In genomic region chr1:78189501-78190345, GRCm38 (mm10) we compare ENCODE assay signal across 8 mouse cellular contexts. TPM values are rescaled to one million over a fixed set of nuclear protein-coding genes. Genes with fewer than 3 reads are reported as not detected.
DNase-seq lines count a peak whose midpoint lies in the region; ATAC-seq and TF ChIP-seq lines count a peak whose summit lies in the region.

No protein-coding gene starts in this region.

- no peak for DNase-seq in kidney, postnatal 25 days
- DNase-seq in brain, embryonic 14.5 days (ENCODE audit: low read depth) = peak; percentile 81
- DNase-seq in neural tube, embryonic 10.5 days (ENCODE audit: extremely low spot score, low spot score) = peak; percentile 75
- DNase-seq in thymus, postnatal 25 days = no peak
- no peak for DNase-seq in spleen, postnatal 10 days (ENCODE audit: low spot score in 2 of 2)
- DNase-seq in right cerebral cortex, postnatal 14 days = no peak

- no peak overlapping the region for H3K9ac ChIP-seq in kidney, embryonic 14.5 days (ENCODE audit: low read depth, low read length)
- peak overlapping the region; percentile 75 for H3K9ac ChIP-seq in hindbrain, embryonic 13.5 days

- ATAC-seq in kidney, embryonic 14.5 days (ENCODE audit: low FRiP score, low TSS enrichment) = peak; percentile 30; the same call in 1 of the 2 replicates
- peak; percentile 76 for ATAC-seq in hindbrain, embryonic 13.5 days (ENCODE audit: low FRiP score)

- peaks cover 2% of the 10 kb centered on the region; the same call in 1 of the 2 replicates for H3K4me1 ChIP-seq in kidney, embryonic 14.5 days (ENCODE audit: control insufficient read depth, insufficient read depth, low read length)
- H3K4me1 ChIP-seq in hindbrain, embryonic 13.5 days (replicated peaks) = peaks cover 31% of the 10 kb centered on the region

- 1% methylated on average over 46 of the region's 47 CpGs for WGBS in kidney, embryonic 14.5 days
- WGBS in hindbrain, embryonic 13.5 days = under 1% methylated on average over 47 of the region's 47 CpGs

- H3K9me3 ChIP-seq in kidney, embryonic 14.5 days (ENCODE audit: control insufficient read depth, low read length) = no peaks in the 10 kb centered on the region
- H3K9me3 ChIP-seq in hindbrain, embryonic 13.5 days = no peaks in the 10 kb centered on the region

- H3K4me3 ChIP-seq in kidney, embryonic 14.5 days (ENCODE audit: low read length) = peak overlapping the region; percentile 22
- peak overlapping the region; percentile 48 for H3K4me3 ChIP-seq in hindbrain, embryonic 13.5 days

- H3K27me3 ChIP-seq in kidney, embryonic 14.5 days (ENCODE audit: control insufficient read depth, insufficient read depth, low read length) = peaks cover 99% of the 10 kb centered on the region
- peaks cover 72% of the 10 kb centered on the region for H3K27me3 ChIP-seq in hindbrain, embryonic 13.5 days

- peak overlapping the region; percentile 39 for H3K4me2 ChIP-seq in kidney, embryonic 14.5 days (replicated peaks; ENCODE audit: low read depth, low read length)
- peak overlapping the region; percentile 77 for H3K4me2 ChIP-seq in hindbrain, embryonic 13.5 days

- no peak for TF ChIP-seq POLR2A in brain, embryonic 14.5 days (IDR thresholded peaks at IDR 0.05; ENCODE audit: borderline replicate concordance, extremely low read depth, insufficient read depth, insufficient read length, poor library complexity, severe bottlenecking)

- no peak overlapping the region for H3K27ac ChIP-seq in kidney, embryonic 14.5 days (ENCODE audit: low read depth, low read length)
- peak overlapping the region; percentile 86 for H3K27ac ChIP-seq in hindbrain, embryonic 13.5 days

- TF ChIP-seq CTCF in brain, embryonic 14.5 days (IDR thresholded peaks at IDR 0.05; ENCODE audit: borderline replicate concordance, extremely low read depth, insufficient read depth, insufficient read length) = no peak

- no peaks in the 10 kb centered on the region for H3K36me3 ChIP-seq in kidney, embryonic 14.5 days (ENCODE audit: control insufficient read depth, insufficient read depth, low read length)
- H3K36me3 ChIP-seq in hindbrain, embryonic 13.5 days = no peaks in the 10 kb centered on the region

RNA-seq across cellular contexts. Expression of gene Pax3, which starts 7.2 kb away (rescaled TPM):
- 0.14 TPM in 2 replicates for polyA plus RNA-seq in kidney, embryonic 14.5 days (2014; fragmentation: Nextera tagmentation; extraction: Ambion mirVana)
- 4.8 and 10.6 TPM in 2 replicates for polyA plus RNA-seq in brain, embryonic 14.5 days (2012; rRNA removed)
- 17.6 and 24.4 TPM in 2 replicates for polyA plus RNA-seq in hindbrain, embryonic 13.5 days (2015; fragmentation: Nextera tagmentation; extraction: Ambion mirVana)

Comparison
In these comparisons a context has a peak if more than half of its experiments do, and no peak if none do; other contexts are left out.
1. DNase-seq: peak in brain, embryonic 14.5 days (single experiment) and neural tube, embryonic 10.5 days (single experiment); none in kidney, postnatal 25 days (0 of 2), thymus, postnatal 25 days (single experiment), spleen, postnatal 10 days (0 of 2) and right cerebral cortex, postnatal 14 days (single experiment).